Mouse (Mus musculus) urinary bladder, postnatal 25 days (tissue): ENCODE measurements around the gene Krt80.

ENCODE experiments used
- DNase-seq: peaks from one replicate; pipeline ENCODE4 v3.0.0; 2022; ENCODE audit warnings: low spot score

Krt80 gene

DNA sequence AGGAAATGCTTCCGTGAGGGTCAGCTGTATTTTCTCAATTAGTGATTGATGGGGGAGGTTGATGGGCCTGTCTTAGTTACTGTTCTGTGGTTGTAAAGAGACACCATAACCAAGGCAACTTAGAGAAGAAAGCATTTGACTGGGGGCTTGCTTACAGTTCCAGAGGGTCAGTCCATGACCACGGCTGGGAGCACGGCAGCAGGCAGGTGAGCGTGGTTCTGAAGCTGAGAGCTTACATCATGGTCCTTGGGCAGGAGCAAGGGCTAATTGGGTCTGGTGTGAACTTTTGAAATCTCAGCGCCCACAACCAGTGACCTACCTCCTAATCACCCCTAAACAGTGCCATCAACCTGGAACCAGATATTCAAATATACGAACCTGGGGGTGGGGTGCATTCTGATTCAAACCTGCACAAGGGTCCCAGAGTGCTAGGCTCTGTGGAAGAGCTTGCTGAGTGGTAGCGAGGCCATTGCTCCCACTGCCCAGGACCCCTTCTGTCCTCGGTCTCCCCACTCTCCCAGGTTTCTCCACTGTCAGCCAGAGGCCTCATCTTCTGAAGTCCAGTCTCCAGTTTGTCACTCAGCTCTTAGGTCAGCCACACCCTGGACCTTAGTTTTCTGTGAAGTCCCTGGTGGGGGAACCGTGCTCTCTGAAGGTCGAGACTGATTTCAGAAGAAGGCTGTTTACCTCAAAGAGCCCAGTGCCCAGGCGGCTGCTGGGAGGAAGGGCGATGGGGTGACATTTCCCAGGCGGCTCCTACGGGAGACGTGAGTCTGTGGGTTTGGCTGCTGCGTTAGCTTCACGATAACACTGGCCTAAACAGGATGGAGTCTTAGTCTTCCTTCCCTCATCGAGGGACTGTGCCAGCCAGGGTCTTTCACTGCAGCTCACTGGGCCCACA is 52.8 kb downstream of the Krt80 start:
- no peak for DNase-seq

DNA sequence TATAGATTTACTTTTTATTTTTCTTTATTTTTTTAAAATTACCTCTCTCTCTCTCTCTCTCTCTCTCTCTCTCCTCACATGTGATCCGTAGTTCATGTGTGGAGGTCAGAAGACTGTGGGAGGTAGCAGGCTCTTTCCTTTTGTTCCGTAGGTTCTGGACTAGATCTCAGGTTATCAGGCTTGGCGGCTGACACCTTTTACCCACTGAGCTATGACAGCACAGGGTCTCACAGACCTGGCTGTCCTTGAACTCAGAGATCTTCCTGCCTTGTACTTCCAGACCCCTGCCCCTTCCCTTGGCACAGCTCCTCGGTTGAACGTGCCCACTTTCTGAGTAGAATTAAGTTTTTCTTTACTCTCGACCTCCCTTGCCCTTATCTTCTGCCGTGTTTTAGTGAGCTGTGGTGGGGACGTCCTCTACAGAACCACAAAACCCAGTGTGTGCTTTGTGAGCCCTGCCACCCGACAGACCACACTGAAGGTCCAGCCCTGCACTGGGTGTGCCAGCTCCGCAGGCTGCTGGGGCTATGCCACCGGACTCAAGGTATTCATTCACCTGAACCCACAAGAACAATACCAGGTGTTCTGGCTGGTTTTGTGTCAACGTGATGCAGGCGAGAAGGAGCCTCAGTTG is 53.6 kb downstream of the Krt80 start:
- no peak for DNase-seq

DNA sequence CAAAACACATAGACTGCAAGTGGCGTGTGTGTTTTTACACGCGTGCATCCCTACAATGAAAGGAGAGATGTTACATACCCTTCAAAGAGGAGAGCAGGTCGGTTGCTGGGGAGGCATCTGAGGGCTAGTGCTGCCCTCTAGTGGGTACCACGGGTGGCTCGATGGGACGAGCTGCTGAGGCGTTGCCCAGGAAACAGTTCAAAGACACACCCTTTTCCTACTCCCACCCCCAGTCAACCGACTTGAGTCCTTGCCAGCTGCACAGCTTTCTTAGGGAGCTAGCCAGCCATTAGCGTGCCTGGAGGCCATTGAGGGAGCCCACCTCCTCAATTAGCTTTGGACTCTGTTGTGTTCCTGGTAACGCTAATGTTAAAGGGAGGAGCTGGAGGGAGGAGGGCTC is 54.1 kb downstream of the Krt80 start:
- DNase-seq: peak; percentile 83

DNA sequence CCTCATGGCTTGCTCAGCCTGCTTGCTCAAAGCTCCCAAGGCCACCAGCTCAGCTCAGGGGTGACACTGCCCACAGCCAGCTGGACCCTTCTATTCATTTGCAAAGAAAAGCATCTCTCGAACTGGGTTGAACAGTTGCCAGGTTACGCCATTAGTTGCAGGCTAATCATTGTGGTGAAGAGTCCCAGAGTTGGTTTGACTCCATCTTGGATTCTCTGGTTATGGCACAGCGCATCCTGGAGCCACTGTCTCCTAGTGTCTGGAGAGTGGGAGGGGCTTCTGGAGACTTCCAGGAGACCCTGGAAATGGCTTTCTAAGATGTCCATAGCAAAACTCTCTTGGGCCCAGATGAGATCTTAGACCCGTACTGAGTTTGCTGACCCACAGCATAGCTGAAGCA is 54.6 kb downstream of the Krt80 start:
- DNase-seq: no peak

DNA sequence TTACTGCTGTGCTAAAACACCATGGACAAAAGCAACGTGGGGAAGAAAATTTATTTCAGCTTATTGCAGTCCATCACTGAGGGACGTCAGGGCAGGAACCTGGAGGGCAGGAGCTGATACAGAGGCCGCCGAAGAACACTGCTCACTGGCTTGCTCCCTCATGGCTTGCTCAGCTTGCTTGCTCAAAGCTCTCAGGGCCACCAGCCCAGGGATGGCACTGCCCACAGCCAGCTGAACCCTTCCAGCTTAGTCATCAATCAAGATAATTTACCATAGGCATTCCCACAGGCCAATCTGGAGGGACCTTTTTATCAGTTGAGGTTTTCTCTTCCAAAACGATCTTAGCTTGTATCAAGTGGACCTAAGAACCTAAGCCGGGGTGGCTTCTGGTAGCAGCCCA is 58.0 kb downstream of the Krt80 start:
- no peak for DNase-seq

DNA sequence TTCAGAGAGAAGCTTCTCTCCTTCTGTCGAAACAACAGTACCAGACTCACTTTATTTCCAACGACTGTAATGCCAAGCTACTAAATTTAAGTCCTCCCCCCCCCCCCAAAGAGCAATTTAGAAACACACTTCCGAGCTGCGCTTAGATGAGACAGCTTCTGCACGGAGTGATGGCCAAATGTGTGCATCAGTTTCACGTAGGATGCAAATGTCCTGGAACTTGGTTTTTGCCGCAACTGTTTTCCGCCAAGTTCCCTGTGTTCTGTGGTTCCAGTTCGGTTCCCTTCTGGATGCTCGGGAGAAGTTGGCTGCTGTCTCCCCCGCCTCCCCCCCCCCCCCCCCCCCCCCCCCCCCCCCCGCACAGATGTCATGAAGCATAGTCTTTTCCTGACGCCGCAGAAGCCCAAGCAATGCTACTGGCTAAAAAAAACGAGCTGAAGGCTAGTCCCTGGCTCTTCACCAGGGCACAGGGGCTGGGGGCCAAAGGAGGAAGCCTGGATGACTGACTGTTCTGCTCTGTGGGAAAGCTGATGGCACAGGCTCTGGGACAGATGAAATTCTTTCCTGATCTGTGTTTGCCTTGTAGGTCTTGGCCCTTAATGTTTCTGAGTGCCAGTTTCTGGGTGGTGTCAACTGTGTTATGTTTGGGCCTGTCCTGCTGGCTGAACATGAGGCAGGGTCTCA is 58.7 kb downstream of the Krt80 start:
- no peak for DNase-seq

DNA sequence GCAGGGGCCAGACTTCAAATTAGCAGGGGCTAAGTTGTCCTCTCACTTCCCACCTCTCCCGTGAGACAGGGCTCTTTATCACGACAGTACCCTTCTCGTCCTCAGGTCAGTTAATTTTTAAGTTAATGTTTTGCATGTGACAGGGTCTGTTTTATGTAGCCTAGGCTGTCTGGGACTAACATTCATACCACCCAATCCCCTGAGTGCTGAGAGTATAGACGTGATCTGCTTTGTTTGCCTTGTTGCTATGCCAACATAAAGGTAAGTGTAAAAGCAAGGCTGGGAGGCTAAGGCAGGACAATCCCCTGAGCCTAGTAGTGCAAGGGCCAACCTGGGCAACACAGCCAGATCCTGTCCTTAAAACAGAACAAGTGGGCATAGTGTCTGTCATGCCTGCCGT is 60.5 kb downstream of the Krt80 start:
- no peak for DNase-seq

DNA sequence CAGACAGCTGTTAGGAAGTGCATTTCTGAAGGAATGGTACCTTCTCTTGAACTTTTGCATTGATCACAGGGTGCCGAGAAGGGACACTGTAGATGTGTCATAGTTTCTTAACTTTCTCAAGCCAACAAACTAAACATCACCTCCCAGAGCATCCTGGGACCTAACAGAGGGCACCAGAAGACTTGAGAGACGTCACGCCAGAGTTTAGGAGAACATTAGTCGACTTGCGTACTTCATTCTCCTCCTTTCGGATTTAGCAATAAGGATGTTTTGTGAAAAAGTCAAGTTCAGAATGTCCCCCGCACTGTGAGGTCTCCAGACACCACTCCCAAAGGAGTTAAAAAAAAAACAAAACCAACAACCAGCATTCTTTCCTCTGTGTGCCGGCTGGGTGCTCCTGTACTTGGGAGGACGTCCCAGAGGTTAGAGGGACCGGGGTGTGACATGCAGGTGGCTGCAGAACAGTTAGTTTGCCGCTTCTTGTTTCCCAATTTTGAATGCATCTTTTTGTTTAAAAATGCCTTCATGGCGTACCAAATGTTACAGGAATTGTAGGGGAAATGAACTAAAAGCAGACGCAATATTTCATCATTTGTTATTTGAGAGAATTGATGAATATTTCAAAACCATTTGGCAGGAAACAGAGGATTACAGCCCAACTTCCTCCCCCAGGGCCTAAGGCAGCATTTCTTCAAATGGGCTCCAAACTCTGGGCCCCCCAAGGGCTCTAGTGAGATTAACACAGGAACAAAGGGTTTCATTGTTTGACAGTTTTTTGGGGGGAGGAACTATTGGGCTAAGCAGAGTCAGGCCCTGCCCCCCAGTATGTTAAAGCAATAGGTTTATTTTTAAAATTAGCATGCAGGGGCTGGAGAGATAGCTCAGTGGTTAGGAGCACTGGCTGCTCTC is 61.3 kb downstream of the Krt80 start:
- DNase-seq: no peak

DNA sequence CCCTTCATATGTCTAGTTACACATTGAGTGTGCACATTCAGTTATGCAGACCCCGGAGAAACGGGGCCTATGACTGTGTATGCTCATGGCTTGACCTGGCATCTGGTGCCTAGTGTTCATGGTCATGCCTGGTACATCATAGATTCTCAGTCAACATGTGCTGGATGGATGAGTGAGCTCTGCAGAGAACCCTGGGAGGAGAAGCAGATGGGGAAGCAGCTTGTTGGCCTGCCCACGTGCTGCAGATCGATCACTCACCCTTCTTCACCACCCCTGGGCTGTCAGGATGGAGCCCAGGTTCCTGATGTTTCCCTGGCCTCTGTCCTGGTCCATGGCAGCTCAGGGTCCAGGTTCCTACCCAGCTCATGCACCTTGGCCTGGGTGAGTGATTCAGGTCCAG is 63.5 kb downstream of the Krt80 start:
- DNase-seq: no peak

DNA sequence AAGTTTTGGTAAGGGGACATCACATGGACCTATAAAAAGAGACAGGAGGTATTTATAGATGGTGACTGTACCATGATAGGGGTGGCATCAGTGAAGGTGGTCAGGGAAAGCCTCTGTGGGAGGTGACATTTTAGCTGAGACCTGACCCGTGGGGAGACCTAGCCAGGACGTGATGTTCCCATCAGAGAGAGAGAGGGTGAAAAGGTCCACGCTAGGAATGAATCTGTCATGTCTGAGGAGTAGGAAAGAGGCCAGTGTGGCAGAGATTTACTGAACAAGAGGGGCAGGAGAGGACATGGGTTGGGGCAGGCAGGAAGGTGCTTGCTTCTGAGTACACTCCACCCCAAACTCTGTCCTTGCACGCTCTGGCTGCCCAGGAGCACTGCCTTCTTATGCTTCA is 66.1 kb downstream of the Krt80 start:
- DNase-seq: no peak

DNA sequence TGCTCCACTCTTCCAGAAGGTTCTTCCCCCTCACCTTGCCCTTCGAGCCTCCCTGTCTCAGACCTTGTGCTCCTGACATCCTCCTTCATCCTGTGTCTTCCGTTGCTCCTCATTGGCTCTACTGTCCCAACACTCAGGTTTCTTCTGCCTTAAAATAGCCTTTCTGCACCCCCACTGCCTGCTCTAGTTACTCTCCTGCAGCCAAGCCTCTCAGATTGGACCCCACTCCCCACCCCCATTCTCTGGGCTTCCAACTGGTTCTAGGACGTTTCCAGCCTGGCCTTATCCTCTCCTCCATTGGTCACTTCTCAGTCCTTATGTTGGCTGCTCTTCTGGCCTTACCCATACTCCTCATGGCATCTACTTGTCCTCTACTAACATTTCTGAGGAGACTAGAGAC is 67.8 kb downstream of the Krt80 start:
- DNase-seq: no peak

DNA sequence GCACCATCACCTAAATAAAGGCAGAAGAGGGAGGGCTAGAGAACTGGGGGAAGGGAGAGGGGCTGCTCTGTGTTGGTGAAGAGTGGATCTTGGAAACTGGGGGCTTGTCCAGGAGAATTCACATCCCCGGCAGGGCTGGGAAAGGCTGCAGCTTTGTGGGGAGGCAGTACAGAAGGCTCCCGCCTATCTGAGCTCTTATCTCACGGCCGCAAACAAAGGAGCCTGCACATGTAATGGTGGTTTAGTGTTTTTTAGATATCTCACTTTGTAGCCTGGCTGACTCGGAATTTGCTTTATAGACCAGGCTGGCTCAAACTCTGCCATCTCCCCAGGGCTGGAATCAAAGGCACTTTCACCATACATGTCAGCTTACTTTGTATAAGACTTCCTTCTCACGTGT is 69.8 kb downstream of the Krt80 start:
- no peak for DNase-seq

DNA sequence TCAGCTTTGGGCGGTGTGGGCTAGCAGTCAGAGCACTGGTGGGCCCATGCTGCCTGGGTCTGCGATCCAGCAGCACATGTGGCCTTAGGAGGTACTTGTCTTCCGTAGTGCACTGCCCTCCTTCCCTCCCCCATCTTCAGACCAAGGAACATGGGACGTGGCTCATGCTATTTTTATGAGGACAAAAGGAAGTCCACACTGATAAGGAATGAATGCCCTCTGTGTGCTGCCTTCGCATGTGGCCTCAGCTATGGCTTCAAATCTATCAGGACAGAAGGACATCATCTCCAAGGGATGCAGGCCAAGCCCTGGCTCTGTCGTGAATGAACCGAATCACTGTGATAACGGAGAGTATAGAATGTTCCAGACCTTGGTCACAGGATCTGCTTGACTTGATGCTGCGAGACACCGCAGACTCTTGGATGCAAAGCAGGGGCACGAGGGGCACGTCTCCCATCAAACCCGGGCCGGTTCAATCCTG is 70.4 kb downstream of the Krt80 start:
- DNase-seq: no peak

DNA sequence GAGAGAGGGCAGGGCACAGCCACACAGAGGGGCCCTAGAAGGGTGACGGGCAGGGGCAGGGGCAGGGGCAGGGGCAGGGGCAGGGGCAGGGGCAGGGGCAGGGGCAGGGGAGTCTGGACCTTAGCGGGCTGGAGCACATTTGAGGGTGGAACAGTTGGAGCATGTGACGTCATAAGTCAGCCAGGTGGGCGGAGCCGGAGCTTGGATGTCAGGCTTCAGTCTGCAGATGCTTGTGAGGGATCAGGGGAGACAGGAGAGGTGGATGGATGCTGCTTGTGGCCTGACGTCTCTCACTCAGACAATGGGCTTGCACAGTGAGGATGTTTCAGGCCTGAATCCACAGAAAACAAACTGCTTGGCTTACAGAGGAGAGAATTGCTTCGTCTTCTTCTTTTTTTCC is 71.4 kb downstream of the Krt80 start:
- DNase-seq: no peak

DNA sequence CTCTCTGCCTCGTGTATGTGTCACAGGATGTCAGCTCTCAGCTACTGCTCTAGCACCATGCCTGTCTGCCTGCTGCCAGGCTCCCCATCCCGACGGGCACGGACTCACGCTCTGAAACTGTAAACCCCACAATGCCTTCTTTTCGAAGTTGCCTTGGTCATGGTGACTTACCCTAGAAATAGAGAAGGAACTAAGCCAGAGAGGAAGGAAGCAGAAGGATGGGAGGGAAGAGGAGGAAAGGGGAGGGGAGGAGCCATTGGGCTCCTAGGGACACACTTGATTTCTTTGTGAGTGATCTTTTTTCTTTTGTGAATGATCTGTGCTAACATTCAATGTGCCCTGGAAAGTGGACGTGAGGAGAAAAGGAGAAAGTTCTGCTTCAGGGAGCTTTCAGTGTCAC is 72.0 kb downstream of the Krt80 start:
- no peak for DNase-seq
